Mouse (Mus musculus): ENCODE measurements around the gene Gnl3l.

GRCm38 (mm10) chrX:151050337-151050736 lies 33.2 kb upstream of the Gnl3l start:
- TF ChIP-seq POLR2A (IDR thresholded peaks at IDR 0.05; ENCODE audit: insufficient read length, low read depth) (no peak), E2F4 (IDR thresholded peaks at IDR 0.05; ENCODE audit: insufficient read depth) (no peak), MAX (IDR thresholded peaks at IDR 0.05; ENCODE audit: low read depth) (no peak), CEBPB (IDR thresholded peaks at IDR 0.05; ENCODE audit: insufficient read depth, poor library complexity, severe bottlenecking) (no peak), REST (IDR thresholded peaks at IDR 0.05; ENCODE audit: insufficient read depth, insufficient read length) (no peak), USF1 (IDR thresholded peaks at IDR 0.05; ENCODE audit: low read depth) (no peak), MYOD1 (IDR thresholded peaks at IDR 0.05; ENCODE audit: control insufficient read depth in 1 of 3, insufficient read length in 2 of 3, low read depth in 2 of 3) (no peak), TCF12 (IDR thresholded peaks at IDR 0.05; ENCODE audit: insufficient read depth, poor library complexity, severe bottlenecking) (no peak), POLR2AphosphoS2 (IDR thresholded peaks at IDR 0.05; ENCODE audit: insufficient read length, low read depth) (no peak), SRF (IDR thresholded peaks at IDR 0.05; ENCODE audit: control insufficient read depth, insufficient read length, low read depth) (no peak)
